Mouse (Mus musculus): Measurements from ENCODE around the gene Galnt4. TPM values are rescaled to one million over a fixed set of nuclear protein-coding genes. Genes with fewer than 3 reads are reported as not detected.
"Not testable (repeated sequence)": the region's sequence is repeated elsewhere in the genome, so short reads cannot be mapped to it uniquely, and the experiment has no call there.

The Galnt4 gene
- total RNA-seq, 2 experiments from 2014 or later = 3.6 to 3.9 TPM

DNA sequence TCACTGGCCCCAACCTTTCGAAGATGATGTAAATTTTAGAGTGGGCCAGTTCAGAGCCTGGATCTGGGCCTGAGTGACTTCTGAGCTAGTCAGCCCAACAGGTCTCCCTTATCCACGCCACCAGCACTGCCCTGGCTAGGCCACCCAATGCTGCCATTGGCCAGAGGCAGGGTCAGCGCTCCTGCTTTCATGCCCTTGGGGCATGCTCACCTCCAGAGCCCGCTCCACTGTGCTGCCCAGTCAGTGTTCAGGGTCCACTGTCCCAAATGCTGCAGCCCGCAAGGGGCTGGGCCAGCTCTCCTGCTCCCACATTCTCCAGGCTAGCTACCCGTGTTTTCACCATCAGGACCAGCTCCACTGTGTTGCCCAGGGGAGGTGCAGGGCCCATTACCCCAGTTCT, 42.1 kb downstream of the Galnt4 start:
- H3K27ac ChIP-seq = no peak overlapping the region

DNA sequence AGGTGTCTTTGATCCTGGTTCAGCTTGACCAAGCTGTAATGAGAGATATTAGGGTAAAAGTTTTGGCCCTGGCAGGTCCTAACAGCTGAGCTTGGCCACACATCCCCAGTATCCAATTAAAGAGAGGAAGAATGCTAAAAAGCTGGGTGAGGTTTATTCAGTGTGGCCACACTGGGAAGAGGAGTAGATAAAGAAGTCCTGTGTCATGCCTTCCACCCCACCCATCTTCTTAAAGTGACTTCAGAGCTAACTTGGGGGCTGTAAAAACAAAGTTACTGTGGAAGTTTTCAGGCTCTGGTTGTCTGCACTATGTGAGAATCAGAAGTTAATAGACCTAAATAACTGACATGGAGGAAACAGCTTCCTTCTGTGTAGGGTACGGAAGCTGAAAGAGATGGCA, 43.6 kb downstream of the Galnt4 start:
- Histone ChIP-seq H3K27ac (no peak overlapping the region), H3K4me3 (no peak overlapping the region)
- TF ChIP-seq CTCF (conservative IDR thresholded peaks at IDR 0.05) = no peak
- no peak for DNase-seq (ENCODE audit: low spot score in 2 of 2)

More for the DNA sequence above, 42.1 kb downstream of the Galnt4 start:
- H3K4me3 ChIP-seq = no peak overlapping the region
- DNase-seq (ENCODE audit: low spot score in 2 of 2) = no peak
- no peak for TF ChIP-seq CTCF (conservative IDR thresholded peaks at IDR 0.05)

DNA sequence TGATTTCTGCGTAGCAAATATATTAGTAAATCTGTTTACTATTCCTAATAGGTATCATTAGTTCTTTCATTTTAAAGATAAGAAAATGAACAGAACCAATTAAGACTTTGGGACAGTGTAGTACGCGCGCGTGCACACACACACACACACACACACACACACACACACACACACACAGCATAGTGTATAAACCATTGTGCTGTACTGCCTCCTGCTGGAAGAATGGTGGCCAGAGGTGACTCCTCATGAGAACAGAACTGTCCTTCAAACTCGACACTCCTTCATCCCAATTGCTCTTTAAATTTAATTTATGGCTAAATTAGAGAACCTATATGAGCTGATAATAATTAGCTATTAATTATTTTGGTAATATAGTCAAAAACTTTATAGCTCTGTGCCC, 44.1 kb downstream of the Galnt4 start:
- Histone ChIP-seq H3K4me3 (no peak overlapping the region), H3K27ac (no peak overlapping the region)
- DNase-seq (ENCODE audit: low spot score in 2 of 2) = no peak
- TF ChIP-seq CTCF (conservative IDR thresholded peaks at IDR 0.05) = peak; percentile 59

GRCm38 (mm10) chr10:99154635-99155034, 46.7 kb downstream of the Galnt4 start:
- DNase-seq (ENCODE audit: low spot score in 2 of 2) = no peak
- TF ChIP-seq CTCF (conservative IDR thresholded peaks at IDR 0.05) = no peak
- H3K4me3 ChIP-seq = no peak overlapping the region
- H3K27ac ChIP-seq = no peak overlapping the region

GRCm38 (mm10) chr10:99156808-99157207, 48.8 kb downstream of the Galnt4 start:
- no peak overlapping the region for H3K27ac ChIP-seq
- DNase-seq (ENCODE audit: low spot score in 2 of 2) = no peak
- no peak; the same call in 1 of the 2 replicates for TF ChIP-seq CTCF (conservative IDR thresholded peaks at IDR 0.05)
- no peak overlapping the region for H3K4me3 ChIP-seq

DNA sequence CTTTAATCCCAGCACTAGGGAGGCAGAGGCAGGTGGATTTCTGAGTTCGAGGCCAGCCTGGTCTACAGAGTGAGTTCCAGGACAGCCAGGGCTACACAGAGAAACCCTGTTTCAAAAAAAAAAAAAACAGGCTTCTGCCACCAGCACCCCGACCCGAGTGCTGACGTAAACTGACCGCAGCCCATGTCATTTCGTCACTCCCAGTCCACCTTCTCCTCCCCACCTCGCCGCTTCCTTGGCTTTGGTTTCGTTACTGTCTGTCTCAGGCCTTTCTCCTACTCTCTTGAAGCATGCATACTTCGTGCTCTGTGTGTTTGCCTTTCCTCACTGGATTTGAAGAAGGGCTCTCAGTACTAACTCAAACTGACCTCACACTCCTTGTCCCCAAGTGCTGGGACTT, 49.7 kb downstream of the Galnt4 start:
- not testable (repeated sequence) for DNase-seq (ENCODE audit: low spot score in 2 of 2)

GRCm38 (mm10) chr10:99161987-99162582, 54.1 kb downstream of the Galnt4 start:
- peak in 1 of 2 experiments; percentile 43 for DNase-seq (ENCODE audit: low spot score in 2 of 2)
- H3K4me3 ChIP-seq = no peak overlapping the region
- H3K27ac ChIP-seq = no peak overlapping the region
- peak; percentile 88 for TF ChIP-seq CTCF (conservative IDR thresholded peaks at IDR 0.05)

More for the DNA sequence above, 49.7 kb downstream of the Galnt4 start:
- H3K4me3 ChIP-seq, H3K27ac ChIP-seq: not testable (repeated sequence)

Other genes starting within 250 kb of the Galnt4 start
- 1,000 to 10,000 TPM; 1,026 to 1,053 TPM for gene Atp2b1, start 193.8 kb upstream of the Galnt4 start, total RNA-seq (2021)
- gene Poc1b, start 1.1 kb upstream of the Galnt4 start, total RNA-seq (2021) = 1 to 10 TPM; 6.0 to 6.1 TPM
- not detected for gene Phxr2, start 18.2 kb downstream of the Galnt4 start, total RNA-seq (2021)
- gene Dusp6, start 155.1 kb downstream of the Galnt4 start, total RNA-seq (2021) = 10 to 100 TPM; 64.9 to 66.7 TPM